Mouse (Mus musculus): ENCODE data around the gene Lmx1a. TPM values are rescaled to one million over a fixed set of nuclear protein-coding genes. Genes with fewer than 3 reads are reported as not detected.

Lmx1a gene
- polyA plus RNA-seq, 1 experiment from 2014 or later = 7.1 TPM

DNA sequence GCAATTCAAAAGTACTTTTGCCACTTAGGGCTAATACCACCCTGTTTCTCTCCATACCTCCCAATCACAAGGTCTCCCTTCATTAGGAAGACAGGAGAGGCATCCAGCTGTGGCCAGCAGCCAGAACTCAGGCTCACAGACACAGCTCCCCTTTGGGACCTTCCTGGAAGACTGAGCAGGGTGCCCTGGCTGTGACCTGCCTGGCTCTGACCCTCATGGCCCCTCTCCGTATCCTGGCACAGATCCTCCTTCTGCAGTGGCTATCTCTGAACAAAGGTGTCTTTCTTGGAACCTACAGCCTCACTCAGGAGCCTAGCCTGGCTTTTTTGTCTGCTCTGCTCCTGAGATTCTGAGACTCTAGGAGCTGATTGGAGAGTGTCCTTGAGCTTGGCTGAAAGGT lies 128.6 kb downstream of the Lmx1a start:
- 0 out of 2 replicates have a peak, but pooled peaks cover 3% of the 10 kb centered on the region for H3K4me1 ChIP-seq (ENCODE audit: control insufficient read depth, insufficient read depth, low read depth, low read length)
- H3K36me3 ChIP-seq (ENCODE audit: control insufficient read depth, insufficient read depth, low read length) = no peaks in the 10 kb centered on the region
- H3K27me3 ChIP-seq (replicated peaks; ENCODE audit: control insufficient read depth, insufficient read depth, low read length) = no peaks in the 10 kb centered on the region
- no peaks in the 10 kb centered on the region for H3K9me3 ChIP-seq (ENCODE audit: control insufficient read depth, low read length)
- H3K4me2 ChIP-seq (ENCODE audit: low read length) = no peak overlapping the region
- no peak overlapping the region for H3K27ac ChIP-seq (ENCODE audit: low read depth, low read length)
- no peak overlapping the region for H3K9ac ChIP-seq (ENCODE audit: low read depth, low read length)
- WGBS = 11% methylated on average over 1 of the region's 1 CpGs
- H3K4me3 ChIP-seq (ENCODE audit: low read length) = no peak overlapping the region
- ATAC-seq = peak; percentile 56

- H3K9ac ChIP-seq (ENCODE audit: low read depth, low read length) = no peak overlapping the region
- H3K27me3 ChIP-seq (replicated peaks; ENCODE audit: control insufficient read depth, insufficient read depth, low read length) = no peaks in the 10 kb centered on the region
- H3K9me3 ChIP-seq (ENCODE audit: control insufficient read depth, low read length) = no peaks in the 10 kb centered on the region
- no peak overlapping the region for H3K4me3 ChIP-seq (ENCODE audit: low read length)
- no peak overlapping the region for H3K27ac ChIP-seq (ENCODE audit: low read depth, low read length)
- 92% methylated on average over 6 of the region's 6 CpGs for WGBS
- no peaks in the 10 kb centered on the region for H3K36me3 ChIP-seq (ENCODE audit: control insufficient read depth, insufficient read depth, low read length)
- no peak overlapping the region for H3K4me2 ChIP-seq (ENCODE audit: low read length)
- no peak for ATAC-seq
- 0 out of 2 replicates have a peak, but pooled peaks cover 3% of the 10 kb centered on the region for H3K4me1 ChIP-seq (ENCODE audit: control insufficient read depth, insufficient read depth, low read depth, low read length)
Measured at GRCm38 (mm10) chr1:167820031-167820430, 131.0 kb downstream of the Lmx1a start.

- H3K4me2 ChIP-seq (ENCODE audit: low read length) = no peak overlapping the region
- 0 out of 2 replicates have a peak, but pooled peaks cover 3% of the 10 kb centered on the region for H3K4me1 ChIP-seq (ENCODE audit: control insufficient read depth, insufficient read depth, low read depth, low read length)
- no peak overlapping the region for H3K4me3 ChIP-seq (ENCODE audit: low read length)
- no peak for ATAC-seq
- H3K27me3 ChIP-seq (replicated peaks; ENCODE audit: control insufficient read depth, insufficient read depth, low read length) = no peaks in the 10 kb centered on the region
- H3K27ac ChIP-seq (ENCODE audit: low read depth, low read length) = no peak overlapping the region
- WGBS = 69% methylated on average over 1 of the region's 1 CpGs
- no peaks in the 10 kb centered on the region for H3K9me3 ChIP-seq (ENCODE audit: control insufficient read depth, low read length)
- H3K9ac ChIP-seq (ENCODE audit: low read depth, low read length) = no peak overlapping the region
- no peaks in the 10 kb centered on the region for H3K36me3 ChIP-seq (ENCODE audit: control insufficient read depth, insufficient read depth, low read length)
Measured at GRCm38 (mm10) chr1:167821125-167821524, 132.1 kb downstream of the Lmx1a start.

DNA sequence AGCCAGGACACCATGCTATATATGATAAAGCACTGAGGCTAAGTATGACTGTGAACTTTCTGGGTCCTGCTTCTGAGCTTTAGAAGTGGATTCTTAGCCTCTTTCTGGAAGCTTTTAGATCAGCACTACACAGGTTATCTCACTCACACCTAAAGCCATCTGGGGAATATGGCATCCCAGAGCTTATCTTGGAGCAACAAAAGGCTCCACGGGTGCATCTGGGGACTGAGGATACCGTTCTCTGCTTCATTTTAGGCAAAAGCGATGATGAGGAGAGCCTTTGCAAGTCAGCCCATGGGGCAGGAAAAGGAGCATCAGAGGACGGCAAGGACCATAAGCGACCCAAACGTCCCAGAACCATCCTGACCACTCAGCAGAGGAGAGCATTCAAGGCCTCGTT lies 141.3 kb downstream of the Lmx1a start:
- Histone ChIP-seq H3K36me3 (ENCODE audit: control insufficient read depth, insufficient read depth, low read length) (no peaks in the 10 kb centered on the region), H3K4me2 (ENCODE audit: low read length) (no peak overlapping the region), H3K27ac (ENCODE audit: low read depth, low read length) (no peak overlapping the region), H3K4me3 (ENCODE audit: low read length) (no peak overlapping the region), H3K9ac (ENCODE audit: low read depth, low read length) (no peak overlapping the region), H3K4me1 (ENCODE audit: control insufficient read depth, insufficient read depth, low read depth, low read length) (no peaks in the 10 kb centered on the region), H3K27me3 (replicated peaks; ENCODE audit: control insufficient read depth, insufficient read depth, low read length) (no peaks in the 10 kb centered on the region), H3K9me3 (ENCODE audit: control insufficient read depth, low read length) (no peaks in the 10 kb centered on the region)
- ATAC-seq = no peak
- 84% methylated on average over 7 of the region's 7 CpGs for WGBS

DNA sequence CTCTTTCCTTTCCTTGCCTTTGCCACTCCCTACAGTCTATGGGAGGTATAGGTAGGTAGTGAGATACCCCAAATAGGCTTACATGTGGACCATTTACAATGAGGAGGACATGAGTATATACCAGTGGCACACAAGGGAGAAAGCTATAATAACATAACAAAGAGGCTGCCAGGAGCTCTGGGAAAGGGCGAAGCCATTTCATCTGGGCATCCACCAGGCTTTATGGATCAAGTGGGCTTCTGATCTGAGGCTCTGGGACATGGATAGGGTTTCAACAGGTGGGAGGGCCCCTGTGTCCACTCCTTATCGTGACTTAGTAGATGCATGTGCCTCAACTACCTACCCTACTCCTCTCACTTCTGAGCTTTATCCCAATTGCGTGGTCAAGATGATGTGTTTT lies 142.6 kb downstream of the Lmx1a start:
- no peaks in the 10 kb centered on the region for H3K4me1 ChIP-seq (ENCODE audit: control insufficient read depth, insufficient read depth, low read depth, low read length)
- H3K27ac ChIP-seq (ENCODE audit: low read depth, low read length) = no peak overlapping the region
- H3K4me2 ChIP-seq (ENCODE audit: low read length) = no peak overlapping the region
- H3K36me3 ChIP-seq (ENCODE audit: control insufficient read depth, insufficient read depth, low read length) = no peaks in the 10 kb centered on the region
- no peak overlapping the region for H3K4me3 ChIP-seq (ENCODE audit: low read length)
- H3K27me3 ChIP-seq (replicated peaks; ENCODE audit: control insufficient read depth, insufficient read depth, low read length) = no peaks in the 10 kb centered on the region
- WGBS = 94% methylated on average over 3 of the region's 3 CpGs
- H3K9ac ChIP-seq (ENCODE audit: low read depth, low read length) = no peak overlapping the region
- H3K9me3 ChIP-seq (ENCODE audit: control insufficient read depth, low read length) = no peaks in the 10 kb centered on the region
- no peak for ATAC-seq

- no peaks in the 10 kb centered on the region for H3K4me1 ChIP-seq (ENCODE audit: control insufficient read depth, insufficient read depth, low read depth, low read length)
- no peak for ATAC-seq
- no peak overlapping the region for H3K9ac ChIP-seq (ENCODE audit: low read depth, low read length)
- H3K4me3 ChIP-seq (ENCODE audit: low read length) = no peak overlapping the region
- H3K27ac ChIP-seq (ENCODE audit: low read depth, low read length) = no peak overlapping the region
- no peaks in the 10 kb centered on the region for H3K27me3 ChIP-seq (replicated peaks; ENCODE audit: control insufficient read depth, insufficient read depth, low read length)
- no peaks in the 10 kb centered on the region for H3K9me3 ChIP-seq (ENCODE audit: control insufficient read depth, low read length)
- no peaks in the 10 kb centered on the region for H3K36me3 ChIP-seq (ENCODE audit: control insufficient read depth, insufficient read depth, low read length)
- 51% methylated on average over 4 of the region's 4 CpGs for WGBS
- H3K4me2 ChIP-seq (ENCODE audit: low read length) = no peak overlapping the region
Measured at GRCm38 (mm10) chr1:167854801-167855200, 165.8 kb downstream of the Lmx1a start.

- Histone ChIP-seq H3K36me3 (ENCODE audit: control insufficient read depth, insufficient read depth, low read length) (no peaks in the 10 kb centered on the region), H3K4me1 (ENCODE audit: control insufficient read depth, insufficient read depth, low read depth, low read length) (no peaks in the 10 kb centered on the region), H3K9me3 (ENCODE audit: control insufficient read depth, low read length) (no peaks in the 10 kb centered on the region), H3K9ac (ENCODE audit: low read depth, low read length) (no peak overlapping the region), H3K4me2 (ENCODE audit: low read length) (no peak overlapping the region), H3K27me3 (replicated peaks; ENCODE audit: control insufficient read depth, insufficient read depth, low read length) (no peaks in the 10 kb centered on the region), H3K27ac (ENCODE audit: low read depth, low read length) (no peak overlapping the region), H3K4me3 (ENCODE audit: low read length) (no peak overlapping the region)
- ATAC-seq = no peak
- WGBS = 63% methylated on average over 1 of the region's 1 CpGs
Measured at GRCm38 (mm10) chr1:167872028-167872427, 183.0 kb downstream of the Lmx1a start.

- Histone ChIP-seq H3K36me3 (ENCODE audit: control insufficient read depth, insufficient read depth, low read length) (no peaks in the 10 kb centered on the region), H3K9me3 (ENCODE audit: control insufficient read depth, low read length) (no peaks in the 10 kb centered on the region), H3K4me2 (ENCODE audit: low read length) (no peak overlapping the region), H3K4me1 (ENCODE audit: control insufficient read depth, insufficient read depth, low read depth, low read length) (no peaks in the 10 kb centered on the region), H3K27me3 (replicated peaks; ENCODE audit: control insufficient read depth, insufficient read depth, low read length) (no peaks in the 10 kb centered on the region), H3K27ac (ENCODE audit: low read depth, low read length) (no peak overlapping the region), H3K9ac (ENCODE audit: low read depth, low read length) (no peak overlapping the region), H3K4me3 (ENCODE audit: low read length) (no peak overlapping the region)
- 58% methylated on average over 3 of the region's 3 CpGs for WGBS
- no peak for ATAC-seq
Measured at GRCm38 (mm10) chr1:167874099-167874498, 185.1 kb downstream of the Lmx1a start.

DNA sequence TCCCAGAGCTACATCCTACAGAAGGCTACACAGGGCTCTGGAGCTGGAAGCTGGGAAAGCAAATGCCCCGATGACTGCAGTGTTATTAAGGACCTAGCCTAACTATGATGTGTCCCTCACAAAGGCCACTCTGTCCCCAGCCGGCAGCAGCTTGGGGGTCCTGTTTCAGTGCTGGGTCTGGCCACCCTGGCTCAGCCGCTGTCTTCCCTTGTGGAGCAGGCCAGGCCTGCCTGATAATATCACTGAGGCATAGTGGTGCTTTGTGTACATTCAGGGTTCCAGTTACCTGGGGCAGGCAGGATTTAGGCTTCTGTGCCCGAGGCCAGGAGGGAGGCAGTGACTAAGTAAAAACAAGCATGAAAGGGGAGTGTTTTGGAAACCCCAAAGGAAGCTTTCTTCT lies 188.9 kb downstream of the Lmx1a start:
- Histone ChIP-seq H3K36me3 (ENCODE audit: control insufficient read depth, insufficient read depth, low read length) (no peaks in the 10 kb centered on the region), H3K4me2 (ENCODE audit: low read length) (no peak overlapping the region), H3K27me3 (replicated peaks; ENCODE audit: control insufficient read depth, insufficient read depth, low read length) (no peaks in the 10 kb centered on the region), H3K9ac (ENCODE audit: low read depth, low read length) (no peak overlapping the region), H3K4me1 (ENCODE audit: control insufficient read depth, insufficient read depth, low read depth, low read length) (no peaks in the 10 kb centered on the region), H3K9me3 (ENCODE audit: control insufficient read depth, low read length) (no peaks in the 10 kb centered on the region), H3K4me3 (ENCODE audit: low read length) (no peak overlapping the region), H3K27ac (ENCODE audit: low read depth, low read length) (no peak overlapping the region)
- 79% methylated on average over 4 of the region's 4 CpGs for WGBS
- ATAC-seq = no peak

DNA sequence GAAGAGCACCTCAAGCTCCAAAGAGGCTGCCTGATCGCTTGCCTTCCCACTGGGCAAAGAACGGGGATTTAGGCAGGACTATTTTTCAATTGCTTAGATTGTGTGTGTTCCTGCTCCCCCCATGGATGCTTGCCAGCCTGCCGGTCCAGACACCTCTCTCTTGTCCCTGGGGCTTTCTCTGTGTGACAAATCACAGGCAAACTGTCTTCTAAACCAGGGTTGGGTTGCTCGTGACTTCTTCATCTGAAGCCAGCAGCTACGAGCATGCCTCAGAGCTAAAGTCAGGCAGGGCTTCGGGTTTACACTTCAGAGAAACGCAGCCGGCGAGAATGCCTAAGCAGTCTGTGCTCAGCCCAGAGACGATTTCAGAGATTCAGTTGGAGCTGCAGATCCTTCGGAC lies 189.3 kb downstream of the Lmx1a start:
- H3K27me3 ChIP-seq (replicated peaks; ENCODE audit: control insufficient read depth, insufficient read depth, low read length) = no peaks in the 10 kb centered on the region
- no peak overlapping the region for H3K4me3 ChIP-seq (ENCODE audit: low read length)
- no peak for ATAC-seq
- no peak overlapping the region for H3K4me2 ChIP-seq (ENCODE audit: low read length)
- H3K27ac ChIP-seq (ENCODE audit: low read depth, low read length) = no peak overlapping the region
- H3K9me3 ChIP-seq (ENCODE audit: control insufficient read depth, low read length) = no peaks in the 10 kb centered on the region
- 66% methylated on average over 11 of the region's 11 CpGs for WGBS
- no peaks in the 10 kb centered on the region for H3K4me1 ChIP-seq (ENCODE audit: control insufficient read depth, insufficient read depth, low read depth, low read length)
- no peaks in the 10 kb centered on the region for H3K36me3 ChIP-seq (ENCODE audit: control insufficient read depth, insufficient read depth, low read length)
- H3K9ac ChIP-seq (ENCODE audit: low read depth, low read length) = no peak overlapping the region
